Mouse (Mus musculus) neural tube, embryonic 11.5 days (tissue): ENCODE measurements at regions not wholly inside any gene's neighbourhood (a gene's known extent, or its start where the extent isn't known, plus 50 kb on each side); places are given as distances from the start of the nearest gene placed in this dataset.

ENCODE experiments used
- ATAC-seq: fragments of 200-750 bp; cut with Nextera tagmentation; 2 replicates; pipeline ENCODE4 v1.8.0; 2017; ENCODE audit warnings: moderate number of reproducible peaks, mild to moderate bottlenecking, moderate TSS enrichment, moderate library complexity; ENCODE audit not compliant: insufficient read depth, low FRiP score, low TSS enrichment
- DNase-seq: peaks from one replicate; pipeline ENCODE4 v3.0.0-alpha.2; 2015; ENCODE audit warnings: low spot score
- H3K27ac ChIP-seq: fragments of 300-500 bp; sonication (generic); 2 replicates; pipeline ENCODE4 v1.5.1; 2014; ENCODE audit warnings: low read depth, mild to moderate bottlenecking, low read length
- H3K27me3 ChIP-seq: fragments of 300-500 bp; sonication (generic); 2 replicates; pipeline ENCODE4 v1.6.1; 2014; ENCODE audit warnings: mild to moderate bottlenecking, low read length, mixed read lengths; ENCODE audit not compliant: control insufficient read depth, insufficient read depth
- H3K36me3 ChIP-seq: fragments of 300-500 bp; sonication (generic); 2 replicates; pipeline ENCODE4 v1.6.1; 2014; ENCODE audit warnings: mild to moderate bottlenecking, low read length, moderate library complexity, mixed read lengths; ENCODE audit not compliant: control insufficient read depth, insufficient read depth
- H3K4me1 ChIP-seq: fragments of 300-500 bp; sonication (generic); 2 replicates; pipeline ENCODE4 v1.6.1; 2014; ENCODE audit warnings: low read length, mixed read lengths; ENCODE audit not compliant: control insufficient read depth, insufficient read depth
- H3K4me2 ChIP-seq: fragments of 300-500 bp; sonication (generic); 2 replicates; pipeline ENCODE4 v1.6.1; 2014; ENCODE audit warnings: low read depth, mild to moderate bottlenecking, moderate library complexity
- H3K4me3 ChIP-seq: fragments of 300-500 bp; sonication (generic); 2 replicates; pipeline ENCODE4 v1.5.1; 2014; ENCODE audit warnings: low read depth, low read length
- H3K9ac ChIP-seq: fragments of 300-500 bp; sonication (generic); 2 replicates; pipeline ENCODE4 v1.6.1; 2014; ENCODE audit warnings: mild to moderate bottlenecking, low read length
- H3K9me3 ChIP-seq: fragments of 300-500 bp; sonication (generic); 2 replicates; pipeline ENCODE4 v1.6.1; 2016; ENCODE audit warnings: low read length; ENCODE audit not compliant: control insufficient read depth
- WGBS: fragments of 180-500 bp; shearing (Covaris S2); extraction: QIAGEN DNeasy Blood & Tissue Kit; methylation state at CpG from one replicate; pipeline ENCODE4 v1.1.7; 2014; 5-methylcytosine and 5-hydroxymethylcytosine counted together

GRCm38 (mm10) chr8:46419402-46419801 lies 51.4 kb upstream of the Acsl1 start:
- H3K4me1 ChIP-seq = no peaks in the 10 kb centered on the region
- no peak for DNase-seq
- WGBS = 83% methylated on average over 5 of the region's 5 CpGs
- H3K9ac ChIP-seq = no peak overlapping the region
- no peak overlapping the region for H3K4me2 ChIP-seq
- no peak for ATAC-seq
- no peak overlapping the region for H3K4me3 ChIP-seq
- no peaks in the 10 kb centered on the region for H3K9me3 ChIP-seq
- H3K27me3 ChIP-seq = no peaks in the 10 kb centered on the region
- H3K27ac ChIP-seq = no peak overlapping the region
- no peaks in the 10 kb centered on the region for H3K36me3 ChIP-seq

- Histone ChIP-seq H3K4me3 (no peak overlapping the region), H3K27ac (no peak overlapping the region), H3K4me1 (no peaks in the 10 kb centered on the region), H3K9me3 (no peaks in the 10 kb centered on the region), H3K36me3 (no peaks in the 10 kb centered on the region), H3K4me2 (no peak overlapping the region), H3K9ac (no peak overlapping the region), H3K27me3 (no peaks in the 10 kb centered on the region)
- 92% methylated on average over 8 of the region's 8 CpGs for WGBS
- no peak for DNase-seq
- ATAC-seq = no peak
Measured at GRCm38 (mm10) chr8:46420476-46420875, 50.4 kb upstream of the Acsl1 start.
